Mouse (Mus musculus) CH12.LX (cell line): ENCODE data around the gene Dhdds.

Experiments used
- MAFK ChIP-seq: IDR thresholded peaks from 2 replicates; pipeline ENCODE4 v1.6.1; 2011; ENCODE audit warnings: low read length, improper control_type of control experiment; ENCODE audit not compliant: insufficient replicate concordance
- POLR2A ChIP-seq: IDR thresholded peaks from 2 replicates; pipeline ENCODE4 v1.6.1; 2011; ENCODE audit warnings: low read depth, mild to moderate bottlenecking, improper control_type of control experiment, low read length

DNA sequence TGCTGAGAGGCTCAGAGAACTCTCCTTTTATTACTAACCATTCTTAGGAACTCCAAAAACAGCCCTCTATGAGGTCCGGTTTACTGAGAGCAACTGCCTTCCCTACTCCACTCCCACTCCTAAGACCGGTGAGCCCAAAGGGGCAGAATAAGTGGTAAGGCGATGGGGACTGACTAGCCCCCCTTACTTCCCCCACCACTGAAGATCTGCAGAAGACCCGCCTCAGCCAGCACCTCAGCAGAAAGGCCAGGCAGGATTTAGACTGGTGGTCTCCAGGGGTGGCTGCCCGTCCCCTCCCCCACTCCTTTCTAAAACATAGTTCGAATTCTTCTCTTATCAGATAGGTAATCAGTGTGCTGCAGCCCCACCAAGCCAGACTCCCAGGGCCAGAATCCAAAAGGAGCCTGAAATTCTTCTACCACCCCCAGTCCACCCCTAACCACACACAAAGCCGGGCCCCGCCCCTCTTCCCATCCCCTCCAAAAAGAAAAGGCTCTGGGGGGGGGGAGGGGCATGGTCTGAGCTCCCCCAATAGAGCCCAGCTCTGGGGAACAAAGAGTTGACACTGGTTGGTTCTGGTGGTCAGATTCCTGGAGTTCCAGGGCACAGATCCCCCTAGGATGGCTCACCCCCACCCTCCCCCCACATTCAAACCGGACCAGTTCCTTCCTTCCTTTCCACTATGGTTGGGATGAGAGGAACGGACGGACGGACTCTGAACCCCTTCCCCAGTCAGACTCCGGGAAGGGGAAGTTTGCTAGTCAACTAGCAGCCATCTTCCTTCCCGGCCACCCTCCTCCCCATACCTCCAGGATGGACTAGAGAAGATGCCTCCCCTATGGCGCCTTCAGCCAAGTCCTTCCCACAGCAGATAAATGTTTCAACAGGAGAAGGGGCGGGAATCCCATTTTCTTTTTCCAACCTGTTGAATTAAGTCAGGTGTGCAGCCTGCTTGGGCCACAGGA is 11.0 kb upstream of the Dhdds start:
- TF ChIP-seq MAFK = no peak
- TF ChIP-seq POLR2A = no peak
